Mouse (Mus musculus) gastrocnemius, postnatal 10 days (tissue): ENCODE results near the gene Mpeg1. TPM values are rescaled to one million over a fixed set of nuclear protein-coding genes. Genes with fewer than 3 reads are reported as not detected.

Experiments
- DNase-seq: peaks from one replicate; pipeline ENCODE4 v3.0.0; 2021; ENCODE audit warnings: mixed read lengths
- total RNA-seq, 2 experiments: library from RNA; stranded (reverse); gene quantifications; 2 replicates each; pipeline ENCODE4 v1.2.3; 2021

Gene Mpeg1
- total RNA-seq, 2 experiments from 2014 or later, result 2.0 to 4.1 TPM

DNA sequence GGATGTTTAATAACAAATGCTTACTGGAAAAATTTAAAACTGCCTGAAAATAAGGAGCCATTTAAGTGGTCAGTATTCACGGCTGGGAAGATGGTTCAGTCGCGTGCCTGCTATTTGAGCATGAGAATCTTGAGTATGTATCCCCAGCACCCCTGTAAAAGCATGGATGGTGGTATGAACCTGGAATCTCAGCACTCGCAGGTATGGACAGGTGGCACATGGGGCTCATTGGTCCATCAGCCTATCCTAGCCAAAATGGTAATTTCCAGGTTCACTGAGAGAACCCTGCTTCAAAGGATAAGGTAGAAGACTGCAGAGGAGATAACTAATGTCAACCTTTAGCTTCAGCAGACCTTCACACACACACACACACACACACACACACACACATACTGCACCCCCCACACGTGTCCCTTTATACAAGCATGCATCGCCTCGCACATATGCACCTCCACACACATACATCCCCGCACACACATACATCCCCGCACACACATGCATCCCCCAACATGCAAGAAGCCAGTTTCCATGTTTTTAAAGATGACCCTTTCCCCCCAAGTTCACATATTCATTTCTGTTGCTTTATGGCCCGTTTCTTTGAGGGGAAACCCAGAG lies 5.1 kb downstream of the Mpeg1 start:
- DNase-seq, result no peak

DNA sequence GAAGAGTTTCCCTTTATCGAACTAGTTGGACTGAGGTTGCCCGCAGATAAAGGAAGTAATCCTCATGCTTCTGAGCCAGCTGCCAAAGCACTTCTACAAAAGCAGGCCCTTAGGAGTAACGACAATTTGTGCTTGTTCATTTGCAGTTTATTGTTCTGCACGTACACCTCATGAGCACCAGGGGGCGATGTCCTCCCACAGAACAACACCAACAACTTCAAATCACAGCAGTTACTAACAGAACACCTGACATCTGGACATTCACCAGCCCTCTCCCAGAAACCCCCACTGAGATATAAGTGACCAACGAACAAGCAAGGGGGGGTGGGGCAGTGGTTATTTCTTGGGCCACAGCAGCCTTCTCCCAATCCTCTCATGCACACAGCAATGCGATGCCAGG lies 5.6 kb downstream of the Mpeg1 start:
- DNase-seq, result peak; percentile 44

DNA sequence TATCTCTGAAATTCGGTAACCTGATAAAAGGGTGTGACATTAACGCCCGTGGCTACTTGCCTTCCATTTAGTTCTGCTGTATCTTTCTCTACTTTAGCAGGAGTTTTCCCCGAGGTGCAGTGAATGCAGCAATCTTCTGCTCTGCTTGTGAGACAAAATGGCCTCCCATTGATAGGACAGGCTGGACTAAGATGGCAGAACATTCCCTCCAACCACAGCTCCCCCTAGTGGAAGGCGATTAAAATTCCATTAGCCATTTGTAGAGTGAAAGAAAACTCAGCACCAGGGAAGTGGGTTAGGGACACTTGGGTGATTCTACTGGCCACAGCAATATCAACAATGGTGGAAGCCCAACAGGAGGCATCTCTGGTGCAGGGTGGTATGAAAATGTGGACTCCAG lies 6.9 kb downstream of the Mpeg1 start:
- DNase-seq, result no peak

DNA sequence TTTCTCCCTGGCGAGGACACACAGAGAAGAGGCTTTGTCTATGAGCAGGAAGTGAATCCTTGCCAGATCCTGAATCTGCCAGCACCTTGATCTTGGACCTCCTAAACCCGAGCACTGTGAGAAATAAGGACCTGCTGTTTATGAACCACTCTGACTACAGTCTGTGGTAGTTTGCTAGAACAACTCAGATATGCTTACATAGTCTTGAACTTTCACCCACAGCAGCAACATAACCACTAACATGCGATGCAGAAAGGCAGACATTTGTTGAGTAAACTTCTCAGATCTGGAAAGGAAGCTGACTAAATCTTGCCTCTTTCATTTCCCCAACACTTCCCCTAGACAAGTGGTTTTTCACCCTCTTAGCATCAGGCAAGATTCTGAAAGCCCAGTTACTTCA lies 11.3 kb downstream of the Mpeg1 start:
- DNase-seq, result no peak

DNA sequence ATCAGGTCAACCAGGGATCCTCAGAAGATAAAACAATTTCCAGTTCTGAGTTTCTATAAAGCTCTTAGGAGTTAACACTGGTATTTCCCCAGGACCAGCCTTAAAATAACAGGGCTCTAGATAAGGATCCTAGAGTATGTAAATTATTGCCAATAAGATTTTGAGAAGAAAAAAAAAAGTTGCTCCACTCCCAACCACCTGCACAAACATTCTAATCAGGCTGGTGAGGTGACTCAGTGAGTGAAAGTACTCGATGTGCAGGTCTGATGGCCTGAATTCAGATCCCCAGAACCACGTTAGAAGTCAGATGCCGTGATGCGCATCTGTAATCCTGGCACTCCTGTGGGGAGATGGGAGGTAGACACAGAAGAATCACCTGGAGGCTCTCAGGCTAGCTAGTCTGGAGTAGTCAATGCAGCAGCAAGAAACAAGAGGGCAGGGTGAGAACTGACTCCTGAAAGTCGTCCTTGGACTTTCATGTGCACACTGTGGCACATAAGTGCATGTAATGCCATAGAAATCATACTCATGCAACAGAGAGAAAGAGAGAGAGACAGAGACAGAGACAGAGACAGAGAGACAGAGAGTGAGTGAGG lies 11.9 kb downstream of the Mpeg1 start:
- no peak for DNase-seq

DNA sequence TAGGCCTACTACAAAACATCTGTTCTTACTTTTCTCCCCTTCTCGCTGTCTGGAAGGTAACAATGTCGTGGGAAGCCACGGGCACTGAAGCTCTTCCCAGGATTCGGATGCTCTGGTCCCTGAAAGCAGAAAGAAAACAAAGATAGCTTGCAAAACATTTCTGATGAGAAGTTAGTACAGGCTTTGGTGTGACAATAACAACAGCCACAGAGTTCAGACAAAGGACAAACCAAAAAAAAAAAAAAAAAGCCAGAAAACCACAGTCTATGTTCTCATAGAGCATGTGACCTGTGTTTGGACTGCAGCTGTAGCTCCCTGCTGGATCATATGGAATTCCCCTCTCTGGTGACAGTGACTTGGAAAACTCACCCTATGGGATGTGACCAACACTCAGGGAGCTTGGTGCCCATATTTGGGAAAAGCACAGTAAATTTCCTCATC lies 12.6 kb downstream of the Mpeg1 start:
- no peak for DNase-seq

DNA sequence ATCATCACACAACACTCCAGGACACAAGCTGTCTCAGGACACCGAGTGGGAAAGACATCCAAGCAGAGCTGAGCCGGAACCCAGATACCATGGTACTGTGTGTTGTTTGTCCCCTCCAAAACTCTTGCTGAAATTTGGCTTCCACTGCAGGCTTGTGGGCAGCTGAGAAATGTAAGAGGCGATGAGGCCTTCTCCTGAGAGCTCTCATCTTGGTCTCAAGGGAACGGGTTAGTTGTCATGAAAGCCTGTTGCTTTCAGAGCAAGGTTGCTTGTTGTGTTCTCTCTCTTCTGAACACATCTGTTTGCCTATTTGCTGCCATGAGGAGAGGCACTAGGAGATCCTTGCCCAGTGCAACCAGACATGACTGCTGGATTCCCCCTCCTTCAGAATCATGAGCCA lies 13.4 kb downstream of the Mpeg1 start:
- no peak for DNase-seq

DNA sequence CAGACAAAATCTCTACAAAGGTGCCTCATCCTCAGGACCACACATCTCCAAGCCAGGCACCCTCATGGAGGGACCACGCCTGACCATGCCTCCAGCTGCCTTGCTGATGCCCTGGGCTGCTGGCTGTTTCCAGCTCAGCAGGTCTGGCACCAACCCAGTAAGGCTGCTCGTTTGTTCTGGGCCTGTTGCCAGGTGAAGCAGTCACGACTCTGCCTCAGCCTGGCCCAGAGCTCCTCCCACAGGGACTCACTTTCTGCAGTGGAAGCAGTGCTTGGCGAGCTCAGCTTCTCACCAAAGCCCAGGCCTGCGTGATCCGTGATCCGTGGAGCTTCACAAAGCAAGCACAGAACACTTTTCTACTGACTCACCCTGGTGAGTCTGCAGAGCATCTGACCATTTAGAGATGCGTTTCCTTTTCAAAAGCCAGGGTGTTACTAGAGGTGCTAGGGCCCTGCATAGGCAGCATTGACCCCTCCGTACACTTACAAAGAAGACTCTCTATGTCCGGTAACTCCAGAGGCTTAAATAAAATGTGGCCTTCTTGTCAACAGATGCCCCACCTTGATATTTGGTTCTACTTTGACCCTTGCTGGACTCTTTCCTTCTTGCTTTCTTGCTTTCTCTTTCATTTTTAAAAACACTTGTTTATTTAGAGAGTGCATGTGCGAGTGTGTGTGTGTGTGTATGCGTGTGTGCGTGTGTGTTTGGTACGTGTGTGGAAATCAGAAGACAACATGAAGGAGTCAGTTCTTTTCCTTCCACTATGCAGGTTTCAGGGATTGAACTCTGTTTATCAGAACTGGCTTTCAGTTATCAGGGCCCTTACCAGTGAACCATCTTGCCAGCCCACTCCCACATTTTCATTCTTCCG lies 15.0 kb downstream of the Mpeg1 start:
- peak; percentile 89 for DNase-seq

DNA sequence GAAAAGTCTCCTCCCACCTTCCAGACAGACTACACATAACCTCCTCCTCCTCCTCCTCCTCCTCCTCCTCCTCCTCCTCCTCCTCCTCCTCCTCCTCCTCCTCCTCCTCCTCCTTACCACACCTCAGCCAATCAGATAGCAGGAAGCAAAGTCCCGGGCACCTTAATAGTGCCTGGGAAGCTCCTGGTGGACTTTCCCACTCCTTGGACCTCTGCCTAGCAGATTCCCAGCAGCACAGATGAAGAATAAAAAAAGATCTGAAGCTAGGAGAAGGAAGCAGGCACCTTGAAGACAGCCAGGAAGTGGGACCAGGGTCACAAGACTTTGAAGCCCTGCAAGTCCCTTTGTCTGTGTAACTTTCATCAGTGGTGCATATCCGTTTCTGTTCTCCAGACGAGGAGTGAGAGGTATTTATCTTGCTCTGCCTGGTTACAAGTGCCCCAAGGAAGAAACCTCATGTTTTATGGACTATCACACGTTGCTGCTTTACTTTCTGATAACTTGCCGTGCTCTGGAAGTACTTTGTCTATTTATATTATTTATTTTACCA lies 16.2 kb downstream of the Mpeg1 start:
- no peak for DNase-seq

DNA sequence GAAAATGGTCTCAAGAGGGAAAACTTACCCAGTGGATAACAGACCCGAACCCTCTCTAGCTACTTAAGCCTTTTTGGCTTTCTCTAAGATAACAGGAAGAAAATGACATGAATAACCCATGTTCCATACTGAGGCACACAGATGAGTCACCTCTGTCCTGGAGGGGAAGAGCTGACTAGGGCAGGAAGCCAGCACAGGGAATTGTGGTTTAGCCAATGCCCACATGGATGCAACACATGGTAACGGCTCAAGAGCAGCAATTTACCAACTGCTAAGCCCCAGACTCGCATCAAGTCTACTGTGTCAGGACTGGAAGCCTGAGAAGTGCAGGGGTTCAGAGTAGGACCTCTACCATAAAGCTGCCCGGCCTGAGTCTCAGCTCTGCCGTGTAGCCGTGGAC lies 17.8 kb downstream of the Mpeg1 start:
- DNase-seq, result no peak

DNA sequence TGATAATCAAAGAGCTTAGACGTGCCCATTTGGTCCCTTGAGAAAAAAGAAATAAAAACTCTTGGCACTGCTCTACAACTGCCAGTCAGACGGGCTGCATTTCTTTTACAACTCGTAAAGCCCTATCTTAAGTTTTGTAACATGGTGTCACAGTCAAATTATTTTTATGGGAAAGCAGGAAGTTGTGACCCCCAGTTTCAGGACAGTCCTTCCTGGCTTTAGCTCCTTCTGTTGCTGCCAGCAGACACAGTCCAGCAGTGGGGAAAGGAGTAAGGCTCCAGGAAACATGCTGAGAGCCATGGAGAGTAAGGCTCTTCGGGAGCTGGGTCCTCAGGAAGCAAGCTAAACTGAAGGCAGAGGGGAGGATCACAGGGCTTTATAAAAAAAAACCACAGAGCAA lies 23.2 kb downstream of the Mpeg1 start:
- no peak for DNase-seq

DNA sequence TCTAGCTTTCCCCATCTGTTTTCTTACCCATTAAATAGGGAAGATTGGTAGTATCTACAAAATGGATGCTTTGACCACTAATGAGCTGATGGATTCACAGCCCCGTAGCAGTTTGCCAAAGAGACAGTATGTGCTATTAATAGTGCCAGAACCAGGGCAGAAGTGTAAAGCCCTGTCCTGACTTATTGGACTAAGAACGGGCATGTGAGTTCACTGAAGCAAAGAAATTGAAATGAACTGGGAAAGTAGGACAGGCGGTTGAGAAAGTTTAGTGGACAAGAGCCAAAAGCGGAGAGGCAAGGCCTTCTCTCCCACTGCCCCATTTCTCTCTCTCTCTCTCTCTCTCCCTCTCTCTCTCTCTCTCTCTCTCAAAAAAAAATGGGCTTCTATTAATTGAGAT lies 23.6 kb downstream of the Mpeg1 start:
- no peak for DNase-seq

DNA sequence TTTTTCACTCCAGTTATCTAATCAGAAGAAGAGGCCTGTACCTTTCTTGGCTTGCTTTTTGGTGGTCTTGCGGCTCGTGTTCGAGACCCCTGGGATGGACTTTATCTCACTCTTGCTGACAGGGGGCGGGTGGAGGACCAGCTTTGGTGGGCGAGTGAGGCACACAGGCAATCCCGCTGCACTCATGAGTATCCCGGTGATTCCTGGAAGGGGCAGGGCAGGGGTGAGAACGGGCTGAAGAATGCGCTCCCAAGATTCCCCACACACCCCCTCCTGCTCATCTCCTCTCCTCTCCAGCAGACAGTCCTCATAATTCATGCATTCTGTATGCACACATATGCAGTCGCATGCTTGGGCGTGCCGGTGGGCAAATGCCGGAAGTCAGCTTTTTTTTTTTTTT lies 24.6 kb downstream of the Mpeg1 start:
- DNase-seq, result no peak

DNA sequence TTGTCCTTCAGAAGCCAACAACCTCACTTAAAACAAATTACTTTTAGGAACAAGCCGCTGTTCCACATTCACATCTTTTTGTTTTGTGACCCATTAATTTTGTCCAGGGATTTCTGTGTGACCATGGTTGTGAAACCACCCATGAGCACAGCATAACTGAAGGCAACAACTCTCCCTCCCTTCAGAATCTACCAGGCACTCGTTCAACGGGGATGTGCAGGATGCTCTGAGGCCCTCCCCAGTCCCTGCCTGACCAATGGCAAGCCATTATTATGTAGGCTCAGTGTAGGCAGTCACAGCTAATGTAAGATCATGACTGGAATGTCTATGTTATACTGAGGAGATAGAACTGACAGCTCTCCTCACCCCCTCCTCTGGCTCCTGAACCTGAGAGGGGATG lies 25.1 kb downstream of the Mpeg1 start:
- DNase-seq, result no peak

DNA sequence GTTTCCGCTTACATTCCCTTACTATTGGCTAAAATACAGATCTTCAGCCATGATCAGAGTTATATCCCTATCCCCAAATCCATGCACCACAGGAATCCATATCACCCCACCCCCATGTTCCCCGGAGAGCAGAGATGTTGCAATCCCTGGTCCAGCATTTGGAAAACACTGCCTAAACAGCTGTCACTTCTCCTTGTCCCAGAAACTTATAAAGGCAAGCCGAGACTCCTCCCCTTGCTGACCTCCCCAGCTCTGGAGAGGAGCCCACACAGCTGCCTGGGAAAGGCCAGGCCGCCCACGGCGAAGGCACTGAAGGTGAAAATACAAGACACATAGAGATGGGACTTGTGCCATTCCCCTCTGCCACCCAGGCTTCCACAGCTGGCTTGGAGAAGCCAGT lies 26.3 kb downstream of the Mpeg1 start:
- peak; percentile 76 for DNase-seq

DNA sequence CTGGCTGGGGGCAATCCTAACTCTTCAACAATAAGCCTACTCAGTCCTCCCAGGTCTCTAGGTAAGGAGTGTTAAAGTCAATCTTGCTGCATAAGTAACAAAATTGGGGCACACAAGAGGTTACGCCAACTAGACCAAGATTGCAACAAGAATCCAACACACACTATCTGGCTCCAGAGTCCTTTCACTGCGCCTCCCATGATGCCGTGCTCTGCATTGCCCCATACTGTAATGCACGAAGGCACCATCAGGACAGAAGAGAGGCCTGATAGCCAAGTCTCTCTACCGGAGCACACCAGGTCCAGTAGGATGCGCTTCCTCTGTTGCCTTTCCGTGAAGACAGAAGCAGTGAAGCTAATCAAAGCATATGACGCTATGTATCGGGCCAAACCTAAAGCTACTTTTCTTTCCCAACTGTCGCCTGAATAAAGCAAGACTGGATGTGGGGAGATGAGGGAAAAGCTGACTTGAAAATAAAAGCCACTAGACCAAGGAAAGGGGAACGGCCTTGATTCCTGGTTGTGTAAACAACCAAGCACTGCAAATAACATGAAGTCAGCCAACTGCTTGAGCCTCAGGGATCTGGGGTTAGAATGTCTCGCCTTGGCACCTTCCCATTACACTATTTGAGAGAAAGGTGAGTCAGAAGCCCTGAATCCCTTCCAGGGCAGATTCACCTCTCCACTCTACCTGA lies 27.1 kb downstream of the Mpeg1 start:
- no peak for DNase-seq

DNA sequence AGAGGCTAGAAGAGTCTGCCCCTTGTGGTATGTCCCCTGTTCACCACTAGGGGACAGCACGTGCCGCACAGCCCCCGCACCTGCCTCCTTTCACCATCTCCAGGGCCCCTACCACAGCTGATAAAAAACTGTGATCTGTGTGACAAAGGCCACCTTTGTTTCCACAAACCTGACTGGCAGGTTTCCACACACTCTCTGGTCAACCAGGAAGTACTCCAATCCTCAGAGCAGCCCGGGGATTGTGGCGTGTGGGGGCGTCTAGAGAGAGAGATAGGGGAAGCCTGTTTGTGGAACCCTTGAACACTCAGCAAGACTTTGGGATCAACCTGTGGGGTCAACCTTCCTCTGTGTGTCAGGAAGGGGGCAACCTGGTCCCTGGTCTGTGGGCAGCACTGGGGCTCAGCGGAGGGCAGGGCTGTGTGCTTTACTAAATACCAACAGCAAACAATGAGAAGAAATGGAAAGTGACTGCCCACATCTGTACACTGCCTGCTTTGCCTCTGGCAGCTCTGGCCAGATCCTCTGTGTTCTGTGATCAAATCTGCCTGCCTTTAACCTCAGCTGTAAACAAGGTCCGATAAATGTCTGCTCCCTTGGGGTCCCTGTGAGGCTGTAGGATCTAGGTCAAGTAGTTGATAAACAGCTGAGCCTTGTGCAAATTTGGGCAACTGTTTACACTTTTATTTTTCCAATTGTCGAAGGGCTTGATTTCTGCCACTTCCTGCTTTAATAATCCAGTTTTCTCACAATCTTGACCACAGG lies 27.8 kb downstream of the Mpeg1 start:
- no peak for DNase-seq

DNA sequence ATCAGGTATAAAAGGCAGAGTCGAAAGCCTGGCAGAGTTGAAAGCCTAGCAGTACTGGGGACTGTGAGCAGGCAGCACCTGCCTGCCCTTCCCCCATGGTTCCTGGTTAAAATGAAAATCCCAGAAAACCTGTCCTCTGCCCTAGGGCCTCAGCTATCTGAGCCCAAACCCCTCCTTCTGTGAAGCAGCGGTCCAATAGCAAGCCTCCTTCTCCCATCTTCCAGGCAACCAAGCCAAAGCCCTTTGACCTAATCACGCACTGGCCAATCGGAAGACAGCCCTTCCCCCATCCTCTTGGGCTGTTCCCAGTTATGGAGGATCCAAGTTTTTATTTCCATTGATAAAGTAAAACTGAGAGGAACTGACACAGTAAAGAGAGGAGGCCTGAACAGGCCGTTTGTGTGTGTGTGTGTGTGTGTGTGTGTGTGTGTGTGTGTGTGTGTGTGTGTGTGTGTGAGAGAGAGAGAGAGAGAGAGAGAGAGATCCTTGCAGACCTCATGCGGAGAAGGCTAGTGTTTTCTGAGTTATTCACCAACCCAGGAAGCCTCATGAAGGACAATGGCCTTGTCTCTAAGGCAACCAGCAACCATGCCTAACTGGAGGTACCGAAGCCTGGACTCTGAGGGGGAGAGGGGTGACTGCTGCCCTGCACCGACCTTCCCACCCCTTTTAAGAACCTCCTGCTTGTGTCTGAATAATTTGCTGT lies 28.5 kb downstream of the Mpeg1 start:
- no peak for DNase-seq

DNA sequence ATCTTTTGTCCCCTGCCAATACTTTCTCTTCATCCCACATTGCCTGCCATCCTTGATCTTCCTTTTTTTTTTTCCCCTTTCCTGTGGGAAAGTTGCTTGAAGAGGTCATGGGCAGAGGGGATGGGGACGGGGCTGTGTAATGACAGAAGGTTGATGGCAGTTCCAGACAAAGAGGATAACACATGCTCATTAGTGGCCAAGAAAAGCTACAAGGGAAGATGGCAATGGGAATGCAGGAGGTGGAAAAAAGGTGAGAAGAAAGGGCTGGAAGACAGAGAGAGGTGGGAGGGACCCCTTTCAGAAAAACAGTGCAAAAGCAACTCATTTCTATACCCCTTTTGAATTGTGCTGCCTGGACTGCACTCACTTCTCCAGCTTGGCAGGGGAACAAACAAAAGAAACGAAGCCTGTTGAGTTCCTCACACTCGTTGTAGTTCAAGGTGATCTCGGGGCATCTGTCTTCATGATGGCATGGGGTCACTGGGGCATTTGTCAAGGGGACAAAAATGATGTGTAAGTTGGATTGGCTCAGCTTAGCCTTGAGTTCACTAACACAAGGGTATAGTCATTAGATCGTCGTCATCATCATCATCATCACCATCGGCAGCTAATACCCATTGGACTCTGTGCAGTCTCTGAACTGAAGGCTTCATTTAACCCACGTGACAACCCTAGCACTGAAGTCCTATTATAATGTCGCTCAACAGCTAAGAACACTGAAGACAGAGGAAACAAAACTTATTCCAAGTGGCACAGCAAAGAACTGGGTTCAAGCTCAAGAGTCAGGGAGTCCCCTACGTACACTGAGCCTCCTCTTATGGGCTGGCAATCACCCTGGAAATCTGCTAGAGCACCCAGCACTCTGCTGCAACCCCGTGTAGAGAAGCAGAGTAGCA lies 29.3 kb downstream of the Mpeg1 start:
- DNase-seq, result no peak

DNA sequence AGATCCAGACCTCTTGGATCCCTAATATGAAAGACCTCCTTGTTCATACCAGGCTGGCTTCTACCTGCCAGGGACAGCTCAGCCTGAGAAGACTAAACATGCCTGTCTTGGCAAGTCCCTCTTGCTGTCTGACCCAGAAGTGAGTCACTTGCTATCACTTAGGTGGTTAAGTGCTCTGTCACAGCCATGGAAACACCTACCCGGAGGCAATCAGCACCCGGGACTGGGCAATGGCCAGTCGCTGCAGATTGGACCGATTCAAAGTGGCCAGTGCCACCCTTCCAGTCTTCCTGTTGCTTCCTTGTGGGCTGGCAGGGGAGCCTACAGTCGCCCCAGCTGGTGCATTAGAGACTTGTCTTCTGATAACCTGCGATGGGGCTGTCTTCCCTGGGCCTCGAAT lies 31.1 kb downstream of the Mpeg1 start:
- DNase-seq, result no peak
